Mouse (Mus musculus) kidney, postnatal 36 days (tissue): ENCODE measurements around the gene Capn9.
A peak's percentile ranks its signal among the peaks of the same experiment; 100 is the strongest.

Source experiments
- DNase-seq, 2 experiments: peaks; one replicate each; pipeline ENCODE4 v3.0.0; 2021 to 2022; ENCODE audit warnings: mixed read lengths in 2 of 2

Gene Capn9

DNA sequence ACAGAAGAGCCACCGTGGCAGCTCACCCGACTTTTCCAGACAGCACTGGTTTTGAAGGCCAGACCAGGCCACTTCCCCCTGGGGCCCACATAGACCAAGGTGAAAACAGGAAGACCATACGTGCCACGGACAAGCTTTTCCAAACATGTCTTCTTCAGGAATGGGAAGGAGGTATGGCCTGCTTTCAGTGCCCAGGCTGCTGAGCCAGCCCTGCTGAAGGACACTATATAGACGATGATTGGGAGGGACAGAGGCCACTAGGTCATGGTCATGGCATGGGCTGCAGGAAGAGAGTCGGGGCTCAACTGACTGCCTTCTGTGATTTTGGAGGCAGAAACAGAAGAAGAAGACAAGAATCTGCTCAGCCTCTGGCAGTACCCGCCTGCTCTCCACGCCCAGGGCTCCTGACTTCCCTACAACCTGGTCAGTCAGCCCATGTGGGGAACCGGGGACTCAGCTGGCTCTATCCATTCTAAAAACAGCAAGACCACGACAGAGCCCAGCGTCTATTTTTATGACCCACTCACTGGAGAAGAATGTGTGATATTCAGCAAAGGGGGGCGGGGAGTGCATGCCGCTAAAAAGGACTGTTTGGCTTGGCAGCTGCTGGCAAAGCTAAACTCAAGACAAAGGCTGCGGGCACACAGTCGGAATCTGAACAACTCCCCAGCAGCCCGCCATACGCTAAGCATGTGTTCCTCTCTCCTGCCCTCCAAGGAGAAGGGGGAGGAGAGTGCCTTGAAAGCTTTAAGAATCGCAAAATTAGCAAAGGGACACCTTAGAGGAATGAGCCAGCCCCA is 67.8 kb downstream of the Capn9 start:
- peak; percentile 60 to 64 for DNase-seq

DNA sequence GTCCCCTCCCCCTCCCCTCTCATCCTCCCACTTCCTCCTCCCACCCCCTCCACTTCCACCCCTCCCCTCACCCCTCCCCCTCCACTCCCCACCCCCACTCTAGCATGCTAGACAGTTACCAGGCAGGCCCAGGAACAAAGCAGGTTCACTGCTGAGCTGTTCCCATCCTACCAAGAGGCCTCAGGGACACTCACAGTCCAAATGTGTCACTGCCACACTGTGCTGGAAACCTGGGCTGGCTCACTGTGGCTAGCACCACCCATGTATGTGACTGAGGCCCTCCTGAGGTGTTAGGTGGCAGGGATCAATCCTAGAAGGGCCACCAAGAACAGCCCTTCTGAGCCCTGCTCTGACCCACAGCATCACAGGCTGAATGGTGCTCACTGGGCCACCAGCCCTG is 72.4 kb downstream of the Capn9 start:
- DNase-seq, result no peak

DNA sequence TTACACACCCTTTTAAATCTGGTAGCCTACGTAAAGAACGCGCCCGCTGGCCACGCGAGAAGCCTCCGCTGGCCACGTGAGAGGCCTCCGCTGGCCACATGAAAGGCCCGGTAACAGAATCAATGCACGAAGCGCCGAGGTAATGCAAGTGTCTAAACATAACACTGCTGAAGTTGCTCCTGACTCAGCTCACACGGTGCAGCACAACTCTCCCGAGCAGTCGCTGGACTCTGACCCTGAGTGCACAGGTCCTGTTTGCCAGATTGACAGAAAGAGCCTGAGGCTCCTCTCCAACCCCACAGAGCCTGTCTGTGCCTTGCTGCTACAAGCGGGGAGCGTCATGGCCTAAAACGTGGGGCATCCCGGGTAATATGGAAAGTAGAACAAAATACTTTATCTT is 75.9 kb downstream of the Capn9 start:
- DNase-seq, result peak; percentile 80 to 83

DNA sequence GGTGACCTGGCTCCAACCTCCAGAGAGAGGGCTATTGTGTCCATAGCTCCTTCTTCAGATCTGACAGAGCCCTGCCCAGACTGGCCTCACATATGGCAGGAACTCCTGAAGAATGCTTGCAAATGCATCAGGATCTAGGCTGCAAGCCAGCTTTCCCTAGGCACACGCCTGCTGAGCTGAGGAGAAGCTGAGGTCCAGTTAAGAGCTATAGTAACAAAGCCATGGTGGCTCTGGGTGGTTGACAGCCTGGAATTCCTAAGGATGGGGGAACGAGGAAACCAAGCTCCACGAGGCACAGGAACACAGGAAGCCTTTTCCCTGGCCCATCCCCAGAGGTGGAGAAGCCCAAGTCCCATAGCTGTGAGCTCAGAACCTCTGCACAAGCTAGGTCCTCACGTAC is 76.6 kb downstream of the Capn9 start:
- DNase-seq, result peak; percentile 9 to 35

DNA sequence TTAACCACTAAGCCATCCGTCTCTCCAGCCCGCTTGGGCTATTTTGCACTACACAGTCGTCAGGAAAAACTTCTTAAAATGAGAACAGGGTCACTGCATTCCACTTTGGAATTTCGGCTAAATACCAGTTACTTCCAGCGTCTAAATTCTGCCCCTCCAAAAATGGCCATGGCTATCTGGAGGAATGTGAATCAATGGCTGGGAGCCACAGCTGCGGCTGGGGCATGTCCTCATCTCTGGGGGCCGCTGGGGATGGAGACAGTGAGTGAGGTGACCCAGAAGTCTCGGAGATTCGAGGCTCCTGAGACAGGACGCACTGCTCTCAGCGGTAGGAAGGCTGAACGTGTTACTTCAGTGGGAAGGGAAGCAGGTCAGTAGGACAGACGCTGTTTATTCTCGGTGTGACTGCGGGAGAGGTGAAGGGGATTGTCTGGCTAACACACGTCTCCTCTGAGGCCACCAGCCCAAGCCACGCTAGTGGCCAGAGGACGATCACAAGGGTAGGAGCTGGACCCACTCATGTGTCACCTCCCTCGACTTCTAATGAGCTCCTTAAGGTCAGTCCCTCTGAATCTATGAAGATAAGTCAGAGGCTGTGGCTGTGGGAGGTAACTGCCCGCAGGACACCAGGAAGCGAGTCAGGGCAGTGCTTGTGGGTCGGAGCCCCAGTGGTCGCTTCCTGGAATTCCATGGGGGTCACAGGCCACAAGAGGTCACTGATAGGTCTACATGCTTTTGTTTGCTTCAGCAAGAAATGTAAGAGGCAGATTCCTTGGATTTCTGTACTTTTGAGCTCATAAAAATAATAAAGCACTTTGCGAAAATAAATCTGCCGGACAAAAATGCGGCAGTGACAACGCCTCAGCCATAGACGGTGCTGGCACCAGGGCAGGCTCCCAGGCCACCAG is 77.9 kb downstream of the Capn9 start:
- DNase-seq, result peak; percentile 42 to 56

DNA sequence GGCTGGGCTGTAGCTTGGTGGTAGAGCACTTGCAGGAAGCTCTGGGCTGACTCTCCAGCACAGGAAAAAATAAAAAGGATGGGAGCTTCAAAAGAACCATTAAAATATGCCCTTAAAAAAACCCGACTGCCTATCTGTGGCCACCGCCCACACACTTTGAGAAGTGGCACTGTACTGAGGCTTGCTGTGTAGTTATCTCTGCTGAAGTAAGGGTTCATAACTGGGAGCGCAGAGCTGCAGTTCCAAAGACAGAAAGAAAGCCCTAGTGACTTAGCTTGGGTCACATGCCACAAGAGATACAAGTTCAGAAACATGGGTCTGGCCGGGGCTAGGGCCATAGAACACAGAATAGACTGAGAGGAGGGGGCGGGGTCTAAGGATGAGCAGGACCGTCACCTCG is 82.0 kb downstream of the Capn9 start:
- DNase-seq, result no peak

- DNase-seq, result peak; percentile 62 to 72
Measured at GRCm38 (mm10) chr8:124658415-124658814, 82.5 kb downstream of the Capn9 start.

DNA sequence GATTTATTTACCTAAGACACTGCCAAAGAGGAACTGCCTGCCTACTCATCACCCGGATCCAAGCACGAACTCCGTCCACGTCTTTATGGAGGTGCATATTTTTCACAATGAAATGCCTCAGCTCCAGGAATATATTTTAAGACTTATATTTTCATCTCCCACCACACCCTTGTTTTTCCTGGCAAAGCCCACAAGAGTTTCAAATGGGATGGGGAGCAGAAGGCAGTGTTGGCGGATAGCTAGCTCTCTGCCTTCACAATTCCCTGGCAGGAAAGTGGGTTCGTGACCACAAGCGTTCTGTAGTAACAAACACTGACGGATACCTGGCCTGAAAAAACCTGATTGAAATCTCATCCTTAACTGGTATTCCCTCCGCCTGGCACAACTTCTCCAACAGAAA is 85.9 kb downstream of the Capn9 start:
- peak; percentile 11 to 19 for DNase-seq

DNA sequence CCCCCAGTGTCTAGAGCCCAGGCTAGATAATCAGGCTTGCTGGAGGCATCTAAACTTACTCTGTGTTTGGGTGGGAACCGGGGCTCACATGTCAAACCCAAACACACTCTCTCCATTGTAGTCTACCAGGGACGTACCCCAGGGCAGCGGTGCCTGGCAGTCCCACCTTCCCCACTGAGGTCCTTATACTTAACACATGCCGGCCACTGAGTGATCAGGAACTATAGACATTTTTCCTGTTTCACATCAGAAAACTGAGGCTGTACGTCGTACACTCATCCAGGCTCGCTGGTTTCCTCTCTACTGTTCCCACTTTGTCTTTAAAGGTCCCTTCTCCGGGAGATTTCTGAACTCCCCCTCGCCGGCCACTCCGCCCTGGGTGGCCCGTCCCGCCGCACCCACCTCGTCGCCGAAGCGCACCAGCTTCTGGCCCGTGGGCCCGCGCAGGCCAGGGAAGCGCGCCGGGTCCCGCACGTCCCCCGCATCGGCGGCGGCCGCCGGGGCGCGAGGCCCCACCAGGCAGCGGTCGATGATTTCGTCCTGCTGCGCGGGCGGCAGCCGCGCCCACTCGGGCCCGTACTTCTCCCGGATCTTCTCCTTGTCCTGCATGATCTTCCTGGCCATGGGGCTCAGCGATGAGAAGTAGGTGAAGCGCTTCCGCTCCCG is 86.7 kb downstream of the Capn9 start:
- DNase-seq, result peak in 1 of 2 experiments; percentile 19

DNA sequence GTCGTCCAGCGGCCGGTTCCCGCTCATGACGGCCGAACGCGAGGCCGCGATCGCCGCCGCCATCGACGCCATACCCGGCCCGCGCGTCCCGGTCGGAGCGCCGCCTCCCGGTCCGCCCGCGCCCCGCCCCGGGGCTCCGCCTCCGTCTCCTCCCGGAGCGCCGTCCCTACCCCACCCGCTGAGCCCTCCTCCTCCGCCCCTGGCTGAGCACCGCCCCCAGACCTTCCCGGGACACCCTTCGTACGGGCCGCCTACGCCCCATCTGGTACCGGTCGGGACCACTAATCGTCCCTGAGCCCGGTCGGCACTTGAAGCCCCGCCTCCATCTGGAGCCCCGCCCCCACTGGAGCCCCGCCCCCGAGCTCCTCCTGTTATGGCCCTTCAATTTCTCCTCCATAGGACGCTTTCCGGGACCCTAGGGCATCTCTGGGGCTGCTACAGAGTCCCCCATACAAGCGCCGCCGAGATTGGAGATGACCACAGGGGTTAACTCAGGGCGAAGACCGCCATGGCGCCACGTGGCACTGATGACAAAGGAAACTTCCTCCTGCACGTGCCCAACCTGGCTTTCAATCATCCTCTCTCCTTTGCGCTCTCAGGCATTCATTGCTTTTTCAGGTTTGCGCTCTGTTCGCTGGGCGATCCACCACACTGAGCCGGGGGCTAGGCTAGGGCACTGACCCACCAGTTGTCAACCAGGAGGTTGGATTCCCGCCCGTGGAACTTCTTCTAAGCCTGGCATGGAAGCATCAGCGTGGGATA is 87.4 kb downstream of the Capn9 start, which contains the start of gene 2310022B05Rik:
Gene 2310022B05Rik, minus strand, starts transcription at position 258 of the 762 bp plus-strand sequence.
- peak; percentile 92 to 94 for DNase-seq

- peak in 1 of 2 experiments; percentile 19 for DNase-seq
Measured at GRCm38 (mm10) chr8:124663874-124664230, 87.9 kb downstream of the Capn9 start.

DNA sequence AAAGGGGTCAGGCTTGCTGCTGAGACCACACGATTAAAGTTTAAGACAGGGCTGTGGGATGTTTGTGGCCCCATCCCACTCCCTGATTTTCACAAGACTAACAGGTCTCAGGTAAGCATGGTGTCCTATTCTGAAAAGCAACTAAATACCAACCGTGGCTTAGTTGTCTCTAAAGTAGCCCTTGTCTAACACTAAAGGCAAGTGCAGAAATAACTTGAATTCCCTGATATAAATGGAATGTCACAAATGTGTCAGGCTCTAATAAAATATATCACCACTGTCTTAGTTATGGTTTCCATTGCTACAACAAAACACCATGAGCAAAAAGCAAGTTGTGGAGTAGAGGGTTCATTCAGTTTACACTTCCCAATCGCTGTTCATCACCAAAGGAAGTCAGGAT is 88.5 kb downstream of the Capn9 start:
- no peak for DNase-seq
